Mouse (Mus musculus): ENCODE measurements at regions not wholly inside any gene's neighbourhood (a gene's known extent, or its start where the extent isn't known, plus 50 kb on each side); places are given as distances from the start of the nearest gene placed in this dataset.

DNA sequence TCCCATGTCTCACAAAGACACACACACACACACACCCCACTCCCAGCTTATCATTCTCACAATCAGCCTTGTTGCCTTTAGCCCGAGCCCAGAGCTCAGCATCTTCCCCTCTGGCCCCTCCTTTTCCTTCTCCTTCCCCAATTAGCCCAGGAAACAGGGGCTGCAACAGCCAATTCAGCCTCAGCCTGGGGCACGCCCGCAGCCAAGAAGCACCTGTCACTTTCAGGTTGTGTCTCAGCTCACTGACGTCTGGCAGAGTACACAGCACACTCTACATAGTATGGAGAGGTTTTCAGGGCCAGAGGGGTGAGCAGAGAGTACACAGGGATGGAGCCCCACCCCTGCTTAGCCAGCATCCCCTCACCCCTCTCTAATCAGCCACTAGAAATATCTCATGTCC lies 106.4 kb downstream of the Plxna1 start:
- DNase-seq (ENCODE audit: low spot score) = no peak

DNA sequence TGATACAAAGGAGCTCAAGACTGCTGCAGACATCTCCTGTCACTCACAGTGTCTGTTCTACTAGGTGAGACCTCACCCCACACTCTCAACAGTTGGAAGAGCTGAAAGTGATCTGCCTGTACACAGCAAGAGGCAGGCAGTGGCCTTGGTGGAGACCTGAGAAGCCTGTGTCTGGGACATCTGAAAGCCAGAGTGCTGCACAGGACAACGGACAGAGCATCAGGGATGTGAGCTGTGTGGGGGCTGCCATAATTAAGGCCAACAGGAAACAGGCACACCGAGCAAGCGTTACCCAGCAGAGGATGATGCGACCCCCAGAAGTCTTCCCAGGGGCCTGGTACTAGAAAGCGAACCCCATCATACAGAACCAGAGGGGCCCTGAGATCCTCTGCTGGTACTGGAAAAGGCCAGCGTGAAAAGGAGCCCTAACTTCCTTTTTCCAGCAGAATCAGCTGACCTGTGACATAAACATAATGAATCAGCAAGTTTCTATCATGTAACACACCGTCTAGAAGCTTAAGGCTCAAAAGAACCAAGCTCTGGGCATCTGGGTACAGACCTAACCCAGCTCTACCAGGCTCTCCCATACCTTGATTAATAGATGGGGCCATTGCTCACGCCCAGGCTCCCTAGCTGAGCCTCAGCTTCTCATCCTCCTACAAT lies 105.7 kb downstream of the Plxna1 start:
- DNase-seq (ENCODE audit: low spot score) = no peak

DNA sequence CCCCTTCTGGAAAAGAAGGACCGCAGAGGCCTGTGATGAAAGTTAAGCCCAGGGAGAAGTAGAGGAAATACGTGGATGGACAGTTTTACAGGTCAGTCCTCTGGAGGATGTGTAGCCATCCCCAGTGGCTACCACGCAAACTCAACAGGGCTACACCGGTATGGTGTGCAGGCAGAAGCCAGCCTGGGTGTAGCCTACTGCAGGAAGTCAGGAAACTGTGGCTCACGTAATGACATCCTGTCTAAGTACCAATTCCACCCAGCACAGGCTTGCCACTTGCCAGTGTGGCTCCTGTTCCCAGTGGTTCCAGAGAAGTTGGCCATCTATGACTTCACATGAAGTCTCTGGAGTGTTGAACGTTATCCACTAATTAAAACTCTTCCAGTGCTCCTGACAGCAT lies 105.0 kb downstream of the Plxna1 start:
- no peak for DNase-seq (ENCODE audit: low spot score)

DNA sequence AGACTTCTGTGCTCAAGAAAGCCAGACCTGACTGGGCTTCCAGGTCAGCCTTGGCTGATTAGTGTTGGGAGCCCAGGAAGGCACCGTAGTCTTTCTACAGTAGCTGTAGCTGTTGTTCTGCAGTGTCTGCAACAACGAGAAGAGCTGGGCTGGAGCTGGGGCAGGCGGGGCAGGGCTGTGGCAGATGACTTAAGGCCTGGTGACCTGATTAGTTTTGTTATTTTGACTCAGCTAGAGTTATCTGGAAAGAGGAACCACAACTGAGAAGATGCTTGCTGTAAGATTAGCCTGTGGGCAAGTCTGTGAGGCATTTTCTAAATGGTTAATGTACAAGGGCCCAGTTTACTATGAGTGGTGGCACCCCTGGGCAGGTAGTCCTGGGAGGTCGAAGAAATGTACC lies 104.3 kb downstream of the Plxna1 start:
- DNase-seq (ENCODE audit: low spot score) = no peak

DNA sequence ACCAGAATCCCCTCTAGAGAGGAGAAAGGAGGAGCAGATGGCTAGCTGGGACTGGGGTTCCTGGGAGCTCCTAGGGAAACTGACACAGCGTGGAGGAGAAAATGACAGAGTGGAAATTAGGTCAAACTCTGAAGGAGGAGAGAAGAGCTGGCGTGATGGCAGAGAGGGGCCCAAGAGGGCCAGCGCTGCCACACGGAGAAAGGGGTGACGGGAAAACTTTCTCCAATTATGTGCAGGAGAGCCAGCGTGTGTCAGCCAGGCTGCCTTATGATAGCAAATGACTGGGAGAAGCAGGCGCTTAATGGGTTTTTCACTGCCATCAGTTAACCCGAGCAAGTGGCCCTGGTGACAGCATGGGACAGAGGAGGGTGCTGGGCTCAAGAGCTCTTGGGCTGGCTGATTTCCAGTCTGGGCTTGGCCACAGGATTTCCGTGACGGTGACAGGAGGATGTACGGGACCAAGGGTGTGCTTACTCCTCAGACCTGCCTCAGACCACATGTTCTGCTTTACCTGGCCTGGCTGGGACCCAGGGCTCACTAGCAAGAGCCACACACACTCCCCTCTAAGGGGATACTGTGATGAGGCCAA lies 102.9 kb downstream of the Plxna1 start:
- DNase-seq (ENCODE audit: low spot score) = no peak

DNA sequence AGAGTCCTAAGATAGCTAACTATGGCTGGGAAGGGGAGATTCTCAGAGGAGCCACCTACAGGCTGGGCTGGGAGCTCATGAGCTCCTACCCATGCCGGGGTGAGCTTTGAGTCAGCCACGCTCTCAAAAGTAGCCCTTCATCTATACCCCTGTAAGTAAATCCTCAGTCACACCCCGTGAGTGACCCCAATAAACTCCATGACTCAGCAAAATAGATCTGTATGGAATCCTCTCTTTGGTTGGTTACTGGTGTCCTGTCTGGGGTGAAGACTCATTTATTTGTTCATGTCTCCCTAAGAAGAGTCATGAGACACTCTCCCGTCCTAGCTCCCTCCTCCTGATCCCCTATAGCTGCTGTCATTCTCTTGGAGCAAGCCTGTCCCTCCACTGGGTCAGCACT lies 99.5 kb downstream of the Plxna1 start:
- DNase-seq (ENCODE audit: low spot score) = no peak

DNA sequence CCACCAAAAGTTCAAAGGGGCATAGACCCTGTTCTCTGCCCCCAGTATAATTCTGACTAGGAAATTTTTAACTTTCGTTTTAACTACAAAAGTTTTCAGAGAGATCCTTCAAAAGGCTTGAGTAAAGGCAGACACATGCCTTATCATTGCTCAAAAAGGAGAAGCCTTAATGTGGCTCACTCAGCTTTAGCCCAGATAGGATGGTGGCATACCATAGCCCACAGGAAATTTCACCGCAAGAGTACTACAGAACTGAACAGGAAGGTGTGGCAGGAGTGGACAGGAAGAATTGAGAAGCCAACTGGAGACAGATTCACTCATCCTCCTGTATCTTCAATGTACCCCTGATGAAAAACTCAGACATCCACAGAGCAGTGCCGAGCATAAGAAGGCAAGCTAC lies 97.1 kb downstream of the Plxna1 start:
- DNase-seq (ENCODE audit: low spot score) = no peak

All from ovary, postnatal 36 days (tissue).